Mouse (Mus musculus) stomach, postnatal 0 days (tissue): ENCODE data around the gene Snn. TPM values are rescaled to one million over a fixed set of nuclear protein-coding genes. Genes with fewer than 3 reads are reported as not detected.
A peak's percentile ranks its signal among the peaks of the same experiment; 100 is the strongest.
"Not testable (repeated sequence)": the region's sequence is repeated elsewhere in the genome, so short reads cannot be mapped to it uniquely, and the experiment has no call there.

ENCODE experiments used
- ATAC-seq: fragments of 200-750 bp; cut with Nextera tagmentation; 2 replicates; pipeline ENCODE4 v1.8.0; 2017; ENCODE audit not compliant: low FRiP score, low TSS enrichment
- DNase-seq: peaks from one replicate; pipeline ENCODE4 v3.0.0-alpha.2; 2016; ENCODE audit warnings: low spot score
- H3K27ac ChIP-seq: fragments of 300-500 bp; sonication (generic); replicated peaks from 2 replicates; pipeline ENCODE4 v1.5.1; 2014; ENCODE audit warnings: mild to moderate bottlenecking, control low read depth
- H3K27me3 ChIP-seq: fragments of 300-500 bp; sonication (generic); 2 replicates; pipeline ENCODE4 v1.6.1; 2014; ENCODE audit warnings: low read length; ENCODE audit not compliant: control insufficient read depth, insufficient read depth
- H3K36me3 ChIP-seq: fragments of 300-500 bp; sonication (generic); 2 replicates; pipeline ENCODE4 v1.6.1; 2014; ENCODE audit warnings: low read length, mixed read lengths; ENCODE audit not compliant: control insufficient read depth, insufficient read depth
- H3K4me1 ChIP-seq: fragments of 300-500 bp; sonication (generic); replicated peaks from 2 replicates; pipeline ENCODE4 v1.6.1; 2014; ENCODE audit warnings: antibody characterized with exemption; ENCODE audit not compliant: control insufficient read depth, insufficient read depth
- H3K4me2 ChIP-seq: fragments of 300-500 bp; sonication (generic); replicated peaks from 2 replicates; pipeline ENCODE4 v1.6.1; 2014; ENCODE audit warnings: low read depth, mild to moderate bottlenecking, control low read depth, moderate library complexity
- H3K4me3 ChIP-seq: fragments of 300-500 bp; sonication (generic); 2 replicates; pipeline ENCODE4 v1.5.1; 2014; ENCODE audit warnings: low read depth, low read length, control low read depth
- H3K9ac ChIP-seq: fragments of 300-500 bp; sonication (generic); 2 replicates; pipeline ENCODE4 v1.6.1; 2014; ENCODE audit warnings: mild to moderate bottlenecking, low read length, control low read depth, mixed read lengths
- H3K9me3 ChIP-seq: fragments of 300-500 bp; sonication (generic); 2 replicates; pipeline ENCODE4 v1.6.1; 2016; ENCODE audit warnings: low read length; ENCODE audit not compliant: control insufficient read depth
- CTCF ChIP-seq: IDR thresholded peaks from 2 replicates; pipeline ENCODE4 v1.5.1; 2016; ENCODE audit warnings: antibody characterized with exemption, low read depth, mild to moderate bottlenecking, moderate library complexity
- EP300 ChIP-seq: optimal IDR thresholded peaks from 2 replicates; pipeline ENCODE3; 2016; ENCODE audit warnings: antibody characterized with exemption
- WGBS: fragments of 180-500 bp; shearing (Covaris S2); extraction: QIAGEN DNeasy Blood & Tissue Kit; methylation state at CpG from one replicate; pipeline ENCODE4 v1.1.7; 2014; 5-methylcytosine and 5-hydroxymethylcytosine counted together
- polyA plus RNA-seq: library from polyadenylated mRNA; unstranded; fragments of >200 nt; fragmentation: Nextera tagmentation; extraction: Ambion mirVana; gene quantifications from 2 replicates; pipeline ENCODE4 v1.2.1, GENCODE M21; 2015

Gene Snn
- polyA plus RNA-seq, result 11.8 and 12.2 TPM in 2 replicates

DNA sequence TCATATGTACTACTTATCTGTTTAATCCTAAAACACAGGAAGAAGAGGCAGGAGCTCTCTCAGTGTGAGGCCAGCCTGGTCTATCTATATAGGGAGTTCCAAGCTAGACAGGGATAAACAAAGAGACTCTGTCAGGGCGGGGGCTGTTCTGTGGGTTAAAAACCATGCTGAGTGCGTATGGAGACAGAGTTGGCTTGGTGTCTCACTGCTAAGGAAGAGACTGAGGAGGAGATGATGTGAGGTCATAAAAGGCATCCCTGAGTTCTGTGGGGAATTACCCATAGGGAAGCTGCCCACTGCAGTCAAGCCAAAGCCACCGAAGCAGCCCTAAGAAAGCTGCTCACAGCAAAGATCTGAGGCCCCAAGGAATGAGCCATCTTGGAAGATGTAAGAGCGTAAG lies at the start of gene Snn:
Gene Snn (plus strand): TSS at position 301 of the 400 bp plus-strand sequence.
- 87% methylated on average over 4 of the region's 4 CpGs for WGBS
- ATAC-seq (no peak), DNase-seq (no peak)
- Histone ChIP-seq H3K27me3 (no peaks in the 10 kb centered on the region), H3K4me2 (no peak within 1 kb of the TSS), H3K4me3 (no peak within 1 kb of the TSS), H3K4me1 (no peaks in the 10 kb centered on the region), H3K36me3 (no peaks in the 10 kb centered on the region), H3K9ac (no peak within 1 kb of the TSS), H3K9me3 (no peaks in the 10 kb centered on the region), H3K27ac (no peak within 1 kb of the TSS)
- TF ChIP-seq EP300 (no peak), CTCF (no peak)

GRCm38 (mm10) chr16:11011206-11011605 lies 49.5 kb upstream of the Snn start:
- 84% methylated on average over 2 of the region's 2 CpGs for WGBS
- no peak for ATAC-seq
- no peak overlapping the region for H3K4me3 ChIP-seq
- no peak for TF ChIP-seq EP300
- TF ChIP-seq CTCF, result no peak
- no peaks in the 10 kb centered on the region for H3K9me3 ChIP-seq
- no peak overlapping the region for H3K4me2 ChIP-seq
- H3K27ac ChIP-seq, result no peak overlapping the region
- no peaks in the 10 kb centered on the region for H3K27me3 ChIP-seq
- no peak for DNase-seq
- no peak overlapping the region for H3K9ac ChIP-seq
- H3K4me1 ChIP-seq, result no peaks in the 10 kb centered on the region; the same call in none of the 2 replicates
- no peaks in the 10 kb centered on the region for H3K36me3 ChIP-seq

DNA sequence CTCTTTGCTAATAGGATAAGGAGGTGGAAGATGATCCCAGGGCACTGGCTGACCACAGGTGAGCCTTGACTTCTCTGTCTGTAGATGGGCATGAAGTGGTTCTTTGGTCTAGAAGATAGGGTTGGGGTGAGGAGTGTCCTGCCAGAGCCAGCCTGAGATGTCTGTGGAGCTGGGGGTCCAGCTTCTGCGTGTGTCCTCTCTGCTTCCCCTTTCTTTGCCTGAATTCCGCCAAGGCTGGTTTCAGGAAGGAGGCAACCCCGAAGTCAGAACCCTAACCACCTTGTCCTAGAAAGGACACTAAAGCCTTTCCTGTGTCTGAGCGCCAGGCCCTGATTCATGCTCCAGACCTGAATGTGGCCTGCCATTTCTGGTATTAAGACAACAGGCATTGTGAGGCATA lies 48.8 kb upstream of the Snn start:
- Histone ChIP-seq H3K27ac (no peak overlapping the region), H3K36me3 (no peaks in the 10 kb centered on the region), H3K27me3 (no peaks in the 10 kb centered on the region), H3K9ac (no peak overlapping the region), H3K4me1 (no peaks in the 10 kb centered on the region; the same call in none of the 2 replicates), H3K4me2 (no peak overlapping the region), H3K4me3 (no peak overlapping the region), H3K9me3 (no peaks in the 10 kb centered on the region)
- ATAC-seq (no peak), DNase-seq (no peak)
- 88% methylated on average over 4 of the region's 4 CpGs for WGBS
- TF ChIP-seq EP300, result no peak
- TF ChIP-seq CTCF, result no peak

- Histone ChIP-seq H3K4me3 (no peak overlapping the region), H3K27me3 (no peaks in the 10 kb centered on the region), H3K9me3 (no peaks in the 10 kb centered on the region), H3K36me3 (no peaks in the 10 kb centered on the region), H3K4me1 (no peaks in the 10 kb centered on the region; the same call in none of the 2 replicates), H3K9ac (no peak overlapping the region), H3K4me2 (no peak overlapping the region), H3K27ac (no peak overlapping the region)
- ATAC-seq (no peak), DNase-seq (peak; percentile 41)
- 59% methylated on average over 11 of the region's 11 CpGs for WGBS
- TF ChIP-seq EP300, result no peak
- TF ChIP-seq CTCF, result no peak
Measured at GRCm38 (mm10) chr16:11012571-11013463, 47.9 kb upstream of the Snn start.

- H3K4me1 ChIP-seq, H3K36me3 ChIP-seq, H3K9ac ChIP-seq, H3K27ac ChIP-seq, ATAC-seq, H3K4me3 ChIP-seq, H3K27me3 ChIP-seq, H3K9me3 ChIP-seq, DNase-seq, H3K4me2 ChIP-seq: not testable (repeated sequence)
- 80% methylated on average over 11 of the region's 19 CpGs for WGBS
Measured at GRCm38 (mm10) chr16:11013464-11014147, 47.1 kb upstream of the Snn start.

DNA sequence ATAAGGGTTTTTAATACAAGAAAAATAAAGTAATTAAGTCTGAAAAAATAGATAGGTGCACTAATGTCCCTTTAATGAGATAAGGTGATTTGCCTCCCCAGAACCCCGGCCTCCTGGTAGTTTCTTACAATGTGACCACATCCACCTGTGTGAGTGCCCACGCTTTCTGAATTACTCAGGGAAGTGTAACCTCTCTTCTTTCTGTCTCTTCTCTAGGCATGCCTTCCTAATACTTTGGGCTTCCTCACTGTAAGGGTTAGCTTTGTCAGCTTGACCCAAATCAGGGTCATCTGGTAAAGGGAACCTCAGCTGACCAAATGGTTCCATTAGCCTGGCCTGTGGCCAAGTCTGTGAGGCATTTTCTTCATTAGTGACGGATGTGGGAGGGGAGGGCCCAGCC lies 46.3 kb upstream of the Snn start:
- Histone ChIP-seq H3K36me3 (no peaks in the 10 kb centered on the region), H3K27ac (no peak overlapping the region), H3K9me3 (no peaks in the 10 kb centered on the region), H3K4me1 (peaks cover 2% of the 10 kb centered on the region; the same call in 1 of the 2 replicates), H3K9ac (no peak overlapping the region), H3K4me3 (no peak overlapping the region), H3K4me2 (no peak overlapping the region), H3K27me3 (no peaks in the 10 kb centered on the region)
- ATAC-seq (no peak), DNase-seq (no peak)
- 78% methylated on average over 3 of the region's 3 CpGs for WGBS
- TF ChIP-seq EP300 (no peak), CTCF (no peak)
